ENCODE assay signal across 19 mouse cellular contexts in the genomic region with DNA sequence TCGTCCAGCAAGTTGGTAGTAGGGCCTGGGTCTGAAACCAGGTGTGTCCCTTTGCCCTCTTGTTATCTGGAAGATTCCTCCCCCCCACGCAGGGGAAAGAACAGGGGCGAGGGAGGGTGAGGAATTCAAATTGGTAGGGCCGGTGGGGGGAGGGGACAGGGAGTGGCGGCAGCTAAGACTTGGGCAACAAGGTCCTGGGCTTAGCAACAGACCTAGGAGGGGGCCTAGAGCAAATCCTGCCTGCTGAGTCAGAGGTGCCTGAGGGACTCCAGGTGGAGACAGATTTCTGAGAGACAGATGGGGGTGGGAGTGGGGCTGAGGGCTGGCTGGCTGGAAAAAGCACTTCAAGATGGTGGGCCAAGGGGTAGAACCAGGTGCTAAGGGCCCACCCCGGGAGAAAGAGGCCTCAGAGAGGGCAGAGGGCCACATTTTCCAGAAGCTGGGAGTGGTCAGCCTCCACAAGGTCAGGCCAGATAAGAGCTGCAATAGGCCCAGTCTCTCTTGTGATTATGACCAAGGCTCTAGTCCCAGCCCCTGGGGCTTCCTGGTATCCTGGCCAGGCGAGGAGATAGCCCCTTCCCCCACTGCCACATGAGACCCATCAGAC. TPM values are rescaled to one million over a fixed set of nuclear protein-coding genes. Genes with fewer than 3 reads are reported as not detected.
A peak's percentile ranks its signal among the peaks of the same experiment; 100 is the strongest.
DNase-seq lines count a peak whose midpoint lies in the region; ATAC-seq and TF ChIP-seq lines count a peak whose summit lies in the region.
"Had no signal": no experiment of that assay in that cellular context is flagged by ENCODE, and none has a peak within 500 bp of the region (broad histone marks: within the 10 kb centered on the region; RNA-seq: fewer than 3 reads in every experiment).

No protein-coding gene starts in this region.

- no peak for TF ChIP-seq CTCF in ES-Bruce4 (IDR thresholded peaks at IDR 0.05; ENCODE audit: low read depth, low read length)
- TF ChIP-seq CTCF in liver, postnatal 0 days (IDR thresholded peaks at IDR 0.05; ENCODE audit: low read depth): no peak

- no peak overlapping the region for H3K4me2 ChIP-seq in hindbrain, embryonic 13.5 days
- H3K4me2 ChIP-seq in embryonic facial prominence, embryonic 14.5 days (ENCODE audit: low read depth, low read length): no peak overlapping the region
- no peak overlapping the region for H3K4me2 ChIP-seq in liver, postnatal 0 days (ENCODE audit: low read depth, low read length)
- H3K4me2 ChIP-seq in forebrain, embryonic 13.5 days: no peak overlapping the region
- H3K4me2 ChIP-seq: embryonic facial prominence, embryonic 12.5 days; heart, embryonic 12.5 days; hindbrain, embryonic 12.5 days; limb, embryonic 15.5 days; midbrain, embryonic 13.5 days had no signal

- no peak for TF ChIP-seq POLR2A in ES-Bruce4 (IDR thresholded peaks at IDR 0.05; ENCODE audit: insufficient read depth, low read length)

- intact Hi-C loops in left cerebral cortex, postnatal 4 days (cut with DNase I): no loop called here

- H3K9ac ChIP-seq in hindbrain, embryonic 13.5 days: no peak overlapping the region
- peak overlapping the region; percentile 41 for H3K9ac ChIP-seq in ES-Bruce4 (ENCODE audit: low read depth, poor library complexity, severe bottlenecking)
- H3K9ac ChIP-seq in embryonic facial prominence, embryonic 14.5 days (ENCODE audit: low read depth, low read length): no peak overlapping the region
- H3K9ac ChIP-seq in liver, postnatal 0 days (replicated peaks): no peak overlapping the region
- H3K9ac ChIP-seq in forebrain, embryonic 13.5 days: no peak overlapping the region
- H3K9ac ChIP-seq: embryonic facial prominence, embryonic 12.5 days; heart, embryonic 12.5 days; hindbrain, embryonic 12.5 days; limb, embryonic 15.5 days; midbrain, embryonic 13.5 days had no signal

- ATAC-seq in hindbrain, embryonic 13.5 days (ENCODE audit: low FRiP score): no peak
- ATAC-seq in embryonic facial prominence, embryonic 14.5 days (ENCODE audit: low read depth): no peak
- no peak for ATAC-seq in liver, postnatal 0 days
- no peak for ATAC-seq in forebrain, embryonic 13.5 days
- ATAC-seq in erythroid progenitor cell, adult 5-6 weeks (replicated peaks; ENCODE audit: low FRiP score, poor library complexity, severe bottlenecking): no peak
- ATAC-seq: forebrain, embryonic 14.5 days; midbrain, embryonic 13.5 days had no signal

- peaks cover 8% of the 10 kb centered on the region for H3K4me1 ChIP-seq in hindbrain, embryonic 10.5 days (replicated peaks)
- H3K4me1 ChIP-seq in hindbrain, embryonic 13.5 days (replicated peaks): no peaks in the 10 kb centered on the region
- peaks cover 10% of the 10 kb centered on the region for H3K4me1 ChIP-seq in ES-Bruce4 (ENCODE audit: control insufficient read depth, insufficient read depth, low read length)
- no peaks in the 10 kb centered on the region for H3K4me1 ChIP-seq in embryonic facial prominence, embryonic 14.5 days (ENCODE audit: control insufficient read depth, insufficient read depth, low read length)
- H3K4me1 ChIP-seq in liver, postnatal 0 days (ENCODE audit: insufficient read depth): peaks cover 13% of the 10 kb centered on the region; the same call in 1 of the 2 replicates
- no peaks in the 10 kb centered on the region for H3K4me1 ChIP-seq in forebrain, embryonic 13.5 days
- H3K4me1 ChIP-seq: embryonic facial prominence, embryonic 12.5 days; hindbrain, embryonic 12.5 days; limb, embryonic 15.5 days; midbrain, embryonic 13.5 days had no signal

- H3K27me3 ChIP-seq in hindbrain, embryonic 10.5 days (ENCODE audit: insufficient read depth, poor library complexity, severe bottlenecking): peaks cover 3% of the 10 kb centered on the region
- no peaks in the 10 kb centered on the region for H3K27me3 ChIP-seq in hindbrain, embryonic 13.5 days
- H3K27me3 ChIP-seq in ES-Bruce4 (ENCODE audit: control insufficient read depth, insufficient read depth, low read length, poor library complexity, severe bottlenecking): no peaks in the 10 kb centered on the region
- H3K27me3 ChIP-seq in embryonic facial prominence, embryonic 14.5 days (replicated peaks; ENCODE audit: control insufficient read depth, insufficient read depth, low read length): no peaks in the 10 kb centered on the region
- H3K27me3 ChIP-seq in liver, postnatal 0 days (ENCODE audit: insufficient read depth, low read length): no peaks in the 10 kb centered on the region
- no peaks in the 10 kb centered on the region for H3K27me3 ChIP-seq in forebrain, embryonic 13.5 days
- H3K27me3 ChIP-seq: embryonic facial prominence, embryonic 12.5 days; heart, embryonic 12.5 days; hindbrain, embryonic 12.5 days; limb, embryonic 15.5 days; midbrain, embryonic 13.5 days had no signal

- H3K4me3 ChIP-seq in hindbrain, embryonic 10.5 days: no peak overlapping the region
- H3K4me3 ChIP-seq in hindbrain, embryonic 13.5 days: no peak overlapping the region
- H3K4me3 ChIP-seq in ES-Bruce4 (ENCODE audit: low read depth, low read length): 0 out of 2 replicates have a peak overlapping the region, but pooled peaks have one; percentile 5
- H3K4me3 ChIP-seq in embryonic facial prominence, embryonic 14.5 days (ENCODE audit: low read depth, low read length): no peak overlapping the region
- H3K4me3 ChIP-seq in liver, postnatal 0 days (ENCODE audit: low read depth, low read length): no peak overlapping the region
- no peak overlapping the region for H3K4me3 ChIP-seq in forebrain, embryonic 13.5 days
- H3K4me3 ChIP-seq: embryonic facial prominence, embryonic 12.5 days; heart, embryonic 12.5 days; hindbrain, embryonic 12.5 days; limb, embryonic 15.5 days; midbrain, embryonic 13.5 days had no signal

- TF ChIP-seq EP300 in ES-Bruce4 (IDR thresholded peaks at IDR 0.05; ENCODE audit: insufficient read depth, low read depth, low read length): peak; percentile 96
- no peak for TF ChIP-seq EP300 in liver, postnatal 0 days (IDR thresholded peaks at IDR 0.05; ENCODE audit: low read depth)

- 38% methylated on average over 7 of the region's 7 CpGs for WGBS in hindbrain, embryonic 10.5 days
- WGBS in hindbrain, embryonic 13.5 days: 37% methylated on average over 7 of the region's 7 CpGs
- 25% methylated on average over 6 of the region's 7 CpGs for WGBS in embryonic facial prominence, embryonic 14.5 days
- WGBS in liver, postnatal 0 days (ENCODE audit: insufficient replicate concordance): 24% methylated on average over 7 of the region's 7 CpGs
- WGBS in forebrain, embryonic 13.5 days: 56% methylated on average over 6 of the region's 7 CpGs

- peak; percentile 12 for DNase-seq in hindbrain, embryonic 10.5 days (ENCODE audit: low spot score)
- DNase-seq in embryonic facial prominence, embryonic 14.5 days (ENCODE audit: low spot score): peak; percentile 12
- peak; percentile 29 for DNase-seq in liver, postnatal 0 days
- DNase-seq in left cerebral cortex, postnatal 4 days: no peak
- DNase-seq: adrenal gland, adult 2 months; cerebellum, adult 9-11 months; gastrocnemius, postnatal 10 days; kidney, adult 2 months; lung, postnatal 36 days had no signal

- H3K27ac ChIP-seq in hindbrain, embryonic 10.5 days: peak overlapping the region; percentile 0; the same call in 1 of the 2 replicates
- no peak overlapping the region for H3K27ac ChIP-seq in hindbrain, embryonic 13.5 days
- peak overlapping the region; percentile 99 for H3K27ac ChIP-seq in ES-Bruce4 (ENCODE audit: insufficient read depth, low read length)
- no peak overlapping the region for H3K27ac ChIP-seq in embryonic facial prominence, embryonic 14.5 days (replicated peaks; ENCODE audit: low read depth, low read length)
- no peak overlapping the region for H3K27ac ChIP-seq in liver, postnatal 0 days (ENCODE audit: low read depth)
- no peak overlapping the region for H3K27ac ChIP-seq in forebrain, embryonic 13.5 days
- H3K27ac ChIP-seq: embryonic facial prominence, embryonic 12.5 days; hindbrain, embryonic 12.5 days; limb, embryonic 15.5 days; midbrain, embryonic 13.5 days had no signal

- no peaks in the 10 kb centered on the region for H3K9me3 ChIP-seq in hindbrain, embryonic 10.5 days
- no peaks in the 10 kb centered on the region for H3K9me3 ChIP-seq in hindbrain, embryonic 13.5 days
- H3K9me3 ChIP-seq in ES-Bruce4 (replicated peaks; ENCODE audit: control insufficient read depth, insufficient read depth, low read length, poor library complexity, severe bottlenecking): no peaks in the 10 kb centered on the region
- H3K9me3 ChIP-seq in embryonic facial prominence, embryonic 14.5 days (ENCODE audit: control insufficient read depth, low read length): no peaks in the 10 kb centered on the region
- no peaks in the 10 kb centered on the region for H3K9me3 ChIP-seq in liver, postnatal 0 days (ENCODE audit: low read length)
- no peaks in the 10 kb centered on the region for H3K9me3 ChIP-seq in forebrain, embryonic 13.5 days (replicated peaks)
- H3K9me3 ChIP-seq: embryonic facial prominence, embryonic 12.5 days; heart, embryonic 12.5 days; hindbrain, embryonic 12.5 days; limb, embryonic 15.5 days; midbrain, embryonic 13.5 days had no signal

- no peaks in the 10 kb centered on the region for H3K36me3 ChIP-seq in hindbrain, embryonic 10.5 days
- no peaks in the 10 kb centered on the region for H3K36me3 ChIP-seq in hindbrain, embryonic 13.5 days
- no peaks in the 10 kb centered on the region for H3K36me3 ChIP-seq in ES-Bruce4 (ENCODE audit: control insufficient read depth, insufficient read depth, low read length, poor library complexity, severe bottlenecking)
- H3K36me3 ChIP-seq in embryonic facial prominence, embryonic 14.5 days (ENCODE audit: control insufficient read depth, insufficient read depth, low read length): no peaks in the 10 kb centered on the region
- H3K36me3 ChIP-seq in liver, postnatal 0 days (replicated peaks; ENCODE audit: insufficient read depth, low read length): no peaks in the 10 kb centered on the region
- H3K36me3 ChIP-seq in forebrain, embryonic 13.5 days (ENCODE audit: poor library complexity, severe bottlenecking): no peaks in the 10 kb centered on the region
- H3K36me3 ChIP-seq: embryonic facial prominence, embryonic 12.5 days; heart, embryonic 12.5 days; hindbrain, embryonic 12.5 days; limb, embryonic 15.5 days; midbrain, embryonic 13.5 days had no signal

RNA-seq across cellular contexts. Expression of gene Rimbp3, which starts 11.8 kb away (rescaled TPM):
- 1.6 and 1.9 TPM in 2 replicates for polyA plus RNA-seq in hindbrain, embryonic 10.5 days (2016; fragmentation: Nextera tagmentation; extraction: Ambion mirVana)
- polyA plus RNA-seq in hindbrain, embryonic 13.5 days (2015; fragmentation: Nextera tagmentation; extraction: Ambion mirVana): 1.8 and 1.9 TPM in 2 replicates
- 0.63 and 0.90 TPM in 2 replicates for polyA plus RNA-seq in ES-Bruce4 (2011; ENCODE audit: insufficient read depth, insufficient read length, low read depth, missing spikeins)
- 0.17 and 0.34 TPM in 2 replicates for polyA plus RNA-seq in embryonic facial prominence, embryonic 14.5 days (2014; fragmentation: Nextera tagmentation; extraction: Ambion mirVana)
- 0.02 TPM in 1 of 2 replicates, not detected in the other for polyA plus RNA-seq in liver, postnatal 0 days (2015; fragmentation: Nextera tagmentation; extraction: Ambion mirVana)
- 1.4 and 1.9 TPM in 2 replicates for polyA plus RNA-seq in forebrain, embryonic 13.5 days (2015; fragmentation: Nextera tagmentation; extraction: Ambion mirVana)
- 1 to 10 TPM; 2.8 to 3.2 TPM for total RNA-seq in left cerebral cortex, postnatal 4 days (2021)
- total RNA-seq in erythroid progenitor cell, adult 5-6 weeks (2015; ENCODE audit: low replicate concordance): not detected in 2 replicates
- 0.38 TPM in 1 of 2 replicates, not detected in the other for total RNA-seq in erythroid progenitor cell, adult 5-6 weeks (2017; ENCODE audit: low replicate concordance)
- polyA plus RNA-seq: adrenal gland, adult 2 months had no signal

RNA-seq across cellular contexts. Expression of gene Hic2, which starts 13.1 kb away (rescaled TPM):
- 16.1 and 18.0 TPM in 2 replicates for polyA plus RNA-seq in hindbrain, embryonic 10.5 days (2016; fragmentation: Nextera tagmentation; extraction: Ambion mirVana)
- 9.0 and 9.4 TPM in 2 replicates for polyA plus RNA-seq in hindbrain, embryonic 13.5 days (2015; fragmentation: Nextera tagmentation; extraction: Ambion mirVana)
- 40.9 and 43.5 TPM in 2 replicates for polyA plus RNA-seq in ES-Bruce4 (2011; ENCODE audit: insufficient read depth, insufficient read length, low read depth, missing spikeins)
- polyA plus RNA-seq in embryonic facial prominence, embryonic 14.5 days (2014; fragmentation: Nextera tagmentation; extraction: Ambion mirVana): 3.0 and 3.5 TPM in 2 replicates
- polyA plus RNA-seq in liver, postnatal 0 days (2015; fragmentation: Nextera tagmentation; extraction: Ambion mirVana): 1.4 and 1.6 TPM in 2 replicates
- polyA plus RNA-seq in forebrain, embryonic 13.5 days (2015; fragmentation: Nextera tagmentation; extraction: Ambion mirVana): 7.2 and 9.0 TPM in 2 replicates
- total RNA-seq in left cerebral cortex, postnatal 4 days (2021): 10 to 100 TPM; 11.5 to 13.1 TPM
- under 0.01 TPM in 1 of 2 replicates, not detected in the other for total RNA-seq in erythroid progenitor cell, adult 5-6 weeks (2015; ENCODE audit: low replicate concordance)
- total RNA-seq in erythroid progenitor cell, adult 5-6 weeks (2017; ENCODE audit: low replicate concordance): 0.13 and 0.23 TPM in 2 replicates

RNA-seq across cellular contexts. Expression of gene Ube2l3, which starts 17.8 kb away (rescaled TPM):
- 394 and 407 TPM in 2 replicates for polyA plus RNA-seq in hindbrain, embryonic 10.5 days (2016; fragmentation: Nextera tagmentation; extraction: Ambion mirVana)
- polyA plus RNA-seq in hindbrain, embryonic 13.5 days (2015; fragmentation: Nextera tagmentation; extraction: Ambion mirVana): 313 and 319 TPM in 2 replicates
- 203 and 207 TPM in 2 replicates for polyA plus RNA-seq in ES-Bruce4 (2011; ENCODE audit: insufficient read depth, insufficient read length, low read depth, missing spikeins)
- polyA plus RNA-seq in embryonic facial prominence, embryonic 14.5 days (2014; fragmentation: Nextera tagmentation; extraction: Ambion mirVana): 301 and 303 TPM in 2 replicates
- polyA plus RNA-seq in liver, postnatal 0 days (2015; fragmentation: Nextera tagmentation; extraction: Ambion mirVana): 147 and 149 TPM in 2 replicates
- polyA plus RNA-seq in forebrain, embryonic 13.5 days (2015; fragmentation: Nextera tagmentation; extraction: Ambion mirVana): 359 and 360 TPM in 2 replicates
- total RNA-seq in left cerebral cortex, postnatal 4 days (2021): 100 to 1,000 TPM; 161 to 164 TPM
- 110 and 161 TPM in 2 replicates for total RNA-seq in erythroid progenitor cell, adult 5-6 weeks (2015; ENCODE audit: low replicate concordance)
- 31.6 and 40.6 TPM in 2 replicates for total RNA-seq in erythroid progenitor cell, adult 5-6 weeks (2017; ENCODE audit: low replicate concordance)

RNA-seq across cellular contexts. Expression of gene Tmem191c, which starts 55.6 kb away (rescaled TPM):
- 7.2 and 11.1 TPM in 2 replicates for polyA plus RNA-seq in hindbrain, embryonic 10.5 days (2016; fragmentation: Nextera tagmentation; extraction: Ambion mirVana)
- polyA plus RNA-seq in hindbrain, embryonic 13.5 days (2015; fragmentation: Nextera tagmentation; extraction: Ambion mirVana): 32.6 and 33.3 TPM in 2 replicates
- 9.6 and 10.5 TPM in 2 replicates for polyA plus RNA-seq in ES-Bruce4 (2011; ENCODE audit: insufficient read depth, insufficient read length, low read depth, missing spikeins)
- polyA plus RNA-seq in embryonic facial prominence, embryonic 14.5 days (2014; fragmentation: Nextera tagmentation; extraction: Ambion mirVana): 6.2 and 10.0 TPM in 2 replicates
- 1.6 and 2.7 TPM in 2 replicates for polyA plus RNA-seq in liver, postnatal 0 days (2015; fragmentation: Nextera tagmentation; extraction: Ambion mirVana)
- 14.2 and 15.4 TPM in 2 replicates for polyA plus RNA-seq in forebrain, embryonic 13.5 days (2015; fragmentation: Nextera tagmentation; extraction: Ambion mirVana)
- 10 to 100 TPM; 78.9 to 82.4 TPM for total RNA-seq in left cerebral cortex, postnatal 4 days (2021)
- 4.6 TPM in 1 of 2 replicates, not detected in the other for total RNA-seq in erythroid progenitor cell, adult 5-6 weeks (2015; ENCODE audit: low replicate concordance)
- total RNA-seq in erythroid progenitor cell, adult 5-6 weeks (2017; ENCODE audit: low replicate concordance): not detected in 2 replicates

Comparison
In these comparisons a context has a peak if more than half of its experiments do, and no peak if none do; other contexts are left out.
1. H3K27ac ChIP-seq: peak in hindbrain, embryonic 10.5 days (single experiment) and ES-Bruce4 (single experiment); none in hindbrain, embryonic 13.5 days (single experiment), embryonic facial prominence, embryonic 14.5 days (single experiment), liver, postnatal 0 days (single experiment) and forebrain, embryonic 13.5 days (single experiment).